Mouse (Mus musculus): ENCODE measurements around the gene Camkmt. TPM values are rescaled to one million over a fixed set of nuclear protein-coding genes. Genes with fewer than 3 reads are reported as not detected.

The Camkmt gene
- total and polyA plus RNA-seq, 3 experiments = 1.6 to 5.9 TPM; not detected in 1

- no peak overlapping the region for H3K4me3 ChIP-seq (ENCODE audit: control insufficient read depth in 1 of 2, insufficient read depth in 1 of 2, low read depth in 2 of 2, low read length in 2 of 2)
- no peaks in the 10 kb centered on the region for H3K27me3 ChIP-seq (ENCODE audit: control insufficient read depth in 1 of 2, insufficient read depth in 2 of 2, low read length in 2 of 2)
- DNase-seq (ENCODE audit: low read depth, low spot score) = no peak
- no peaks in the 10 kb centered on the region for H3K9me3 ChIP-seq (replicated peaks; ENCODE audit: insufficient read depth, low read length)
- no peaks in the 10 kb centered on the region for H3K79me2 ChIP-seq (ENCODE audit: control insufficient read depth, insufficient read depth, low read length, poor library complexity)
- TF ChIP-seq USF1 (IDR thresholded peaks at IDR 0.05; ENCODE audit: low read depth, low read length) (no peak), GABPA (IDR thresholded peaks at IDR 0.05; ENCODE audit: low read depth, low read length) (no peak), JUND (IDR thresholded peaks at IDR 0.05; ENCODE audit: low read depth, low read length) (no peak), CHD1 (IDR thresholded peaks at IDR 0.05; ENCODE audit: low read depth, low read length) (no peak), ZNF384 (IDR thresholded peaks at IDR 0.05; ENCODE audit: low read depth, low read length) (no peak), BHLHE40 (IDR thresholded peaks at IDR 0.05; ENCODE audit: borderline replicate concordance, low read depth, low read length) (no peak), TBP (IDR thresholded peaks at IDR 0.05; ENCODE audit: low read depth, low read length) (no peak)
- H3K27ac ChIP-seq (ENCODE audit: control insufficient read depth, low read depth, low read length) = no peak overlapping the region
- no peaks in the 10 kb centered on the region for H3K36me3 ChIP-seq (ENCODE audit: control insufficient read depth in 1 of 2, insufficient read depth in 2 of 2, low read length in 2 of 2)
- no peak overlapping the region for H3K9ac ChIP-seq (ENCODE audit: control insufficient read depth, low read depth, low read length, poor library complexity, severe bottlenecking)
- no peaks in the 10 kb centered on the region for H3K4me1 ChIP-seq (ENCODE audit: control insufficient read depth in 1 of 2, insufficient read depth in 2 of 2, low read length in 2 of 2)
Measured at GRCm38 (mm10) chr17:85242109-85242508, 151.8 kb downstream of the Camkmt start.

- no peak for TF ChIP-seq JUND (IDR thresholded peaks at IDR 0.05; ENCODE audit: low read depth, low read length)
- no peak for TF ChIP-seq BHLHE40 (IDR thresholded peaks at IDR 0.05; ENCODE audit: borderline replicate concordance, low read depth, low read length)
- no peak for TF ChIP-seq MAFK (IDR thresholded peaks at IDR 0.05; ENCODE audit: borderline replicate concordance, low read depth, low read length)
- TF ChIP-seq MXI1 (IDR thresholded peaks at IDR 0.05; ENCODE audit: low read depth, low read length) = no peak
- TF ChIP-seq RCOR1 (IDR thresholded peaks at IDR 0.05; ENCODE audit: low read depth, low read length) = no peak
- TF ChIP-seq POLR2A (IDR thresholded peaks at IDR 0.05; ENCODE audit: control insufficient read depth in 1 of 2, insufficient read depth in 1 of 2, low read depth in 1 of 2, low read length in 2 of 2, poor library complexity in 1 of 2) = no peak
- no peak for TF ChIP-seq RAD21 (IDR thresholded peaks at IDR 0.05; ENCODE audit: low read depth, low read length)
- no peak for TF ChIP-seq HCFC1 (IDR thresholded peaks at IDR 0.05; ENCODE audit: low read depth, low read length)
- TF ChIP-seq POLR2AphosphoS5 (IDR thresholded peaks at IDR 0.05; ENCODE audit: borderline replicate concordance, low read depth, low read length) = no peak
- no peak for TF ChIP-seq POLR2AphosphoS2 (IDR thresholded peaks at IDR 0.05; ENCODE audit: low read length)
- no peak for TF ChIP-seq CHD2 (IDR thresholded peaks at IDR 0.05; ENCODE audit: low read length)
- Histone ChIP-seq H3K9me3 (replicated peaks; ENCODE audit: insufficient read depth, low read length) (no peaks in the 10 kb centered on the region), H3K9ac (ENCODE audit: control insufficient read depth, low read depth, low read length, poor library complexity, severe bottlenecking) (no peak overlapping the region), H3K4me1 (ENCODE audit: control insufficient read depth in 1 of 2, insufficient read depth in 2 of 2, low read length in 2 of 2) (no peaks in the 10 kb centered on the region), H3K27me3 (ENCODE audit: control insufficient read depth in 1 of 2, insufficient read depth in 2 of 2, low read length in 2 of 2) (no peaks in the 10 kb centered on the region), H3K4me3 (ENCODE audit: control insufficient read depth in 1 of 2, insufficient read depth in 1 of 2, low read depth in 2 of 2, low read length in 2 of 2) (no peak overlapping the region), H3K79me2 (ENCODE audit: control insufficient read depth, insufficient read depth, low read length, poor library complexity) (no peaks in the 10 kb centered on the region), H3K27ac (ENCODE audit: control insufficient read depth, low read depth, low read length) (no peak overlapping the region), H3K36me3 (ENCODE audit: control insufficient read depth in 1 of 2, insufficient read depth in 2 of 2, low read length in 2 of 2) (no peaks in the 10 kb centered on the region)
- no peak for DNase-seq (ENCODE audit: low read depth, low spot score)
Measured at GRCm38 (mm10) chr17:85248962-85249361, 158.6 kb downstream of the Camkmt start.

GRCm38 (mm10) chr17:85249744-85250143, 159.4 kb downstream of the Camkmt start:
- Histone ChIP-seq H3K4me3 (ENCODE audit: control insufficient read depth in 1 of 2, insufficient read depth in 1 of 2, low read depth in 2 of 2, low read length in 2 of 2) (no peak overlapping the region), H3K9me3 (replicated peaks; ENCODE audit: insufficient read depth, low read length) (no peaks in the 10 kb centered on the region), H3K27ac (ENCODE audit: control insufficient read depth, low read depth, low read length) (no peak overlapping the region), H3K27me3 (ENCODE audit: control insufficient read depth in 1 of 2, insufficient read depth in 2 of 2, low read length in 2 of 2) (no peaks in the 10 kb centered on the region), H3K9ac (ENCODE audit: control insufficient read depth, low read depth, low read length, poor library complexity, severe bottlenecking) (no peak overlapping the region), H3K79me2 (ENCODE audit: control insufficient read depth, insufficient read depth, low read length, poor library complexity) (no peaks in the 10 kb centered on the region), H3K4me1 (ENCODE audit: control insufficient read depth in 1 of 2, insufficient read depth in 2 of 2, low read length in 2 of 2) (no peaks in the 10 kb centered on the region), H3K36me3 (ENCODE audit: control insufficient read depth in 1 of 2, insufficient read depth in 2 of 2, low read length in 2 of 2) (no peaks in the 10 kb centered on the region)
- no peak for DNase-seq (ENCODE audit: low read depth, low spot score)
- no peak for TF ChIP-seq JUND (IDR thresholded peaks at IDR 0.05; ENCODE audit: low read depth, low read length)
- TF ChIP-seq GABPA (IDR thresholded peaks at IDR 0.05; ENCODE audit: low read depth, low read length) = no peak
- no peak for TF ChIP-seq TAL1 (IDR thresholded peaks at IDR 0.05; ENCODE audit: low read length)
- TF ChIP-seq MYB (IDR thresholded peaks at IDR 0.05; ENCODE audit: low read depth, low read length) = no peak
- TF ChIP-seq KAT2A (conservative IDR thresholded peaks at IDR 0.05; ENCODE audit: low read depth, low read length) = no peak
- no peak for TF ChIP-seq ELF1 (IDR thresholded peaks at IDR 0.05; ENCODE audit: low read depth, low read length)
- TF ChIP-seq POLR2A (IDR thresholded peaks at IDR 0.05; ENCODE audit: control insufficient read depth in 1 of 2, insufficient read depth in 1 of 2, low read depth in 1 of 2, low read length in 2 of 2, poor library complexity in 1 of 2) = no peak
- TF ChIP-seq MXI1 (IDR thresholded peaks at IDR 0.05; ENCODE audit: low read depth, low read length) = no peak
- no peak for TF ChIP-seq BHLHE40 (IDR thresholded peaks at IDR 0.05; ENCODE audit: borderline replicate concordance, low read depth, low read length)
- no peak for TF ChIP-seq ZMIZ1 (IDR thresholded peaks at IDR 0.05; ENCODE audit: low read depth, low read length)
- no peak for TF ChIP-seq ZNF384 (IDR thresholded peaks at IDR 0.05; ENCODE audit: low read depth, low read length)
- no peak for TF ChIP-seq CTCF (IDR thresholded peaks at IDR 0.05 in 2 of 3, conservative IDR thresholded peaks at IDR 0.05 in 1 of 3; ENCODE audit: control insufficient read depth in 1 of 3, insufficient read depth in 1 of 3, low read depth in 2 of 3, low read length in 3 of 3, poor library complexity in 1 of 3, severe bottlenecking in 1 of 3)
- no peak for TF ChIP-seq TCF12 (IDR thresholded peaks at IDR 0.05; ENCODE audit: low read depth, low read length)
- TF ChIP-seq POLR2AphosphoS5 (IDR thresholded peaks at IDR 0.05; ENCODE audit: borderline replicate concordance, low read depth, low read length) = no peak
- TF ChIP-seq CHD2 (IDR thresholded peaks at IDR 0.05; ENCODE audit: low read length) = no peak
- TF ChIP-seq USF2 (IDR thresholded peaks at IDR 0.05; ENCODE audit: borderline replicate concordance in 1 of 2, insufficient read depth in 1 of 2, low read depth in 1 of 2, low read length in 2 of 2) = no peak
